19 mouse cellular contexts compared by ENCODE assay signal in genomic region chr13:12561729-12562128, GRCm38 (mm10). TPM values are rescaled to one million over a fixed set of nuclear protein-coding genes. Genes with fewer than 3 reads are reported as not detected.
DNase-seq lines count a peak whose midpoint lies in the region; ATAC-seq and TF ChIP-seq lines count a peak whose summit lies in the region.
"Had no signal": no experiment of that assay in that cellular context is flagged by ENCODE, and none has a peak within 500 bp of the region (broad histone marks: within the 10 kb centered on the region; RNA-seq: fewer than 3 reads in every experiment).

No protein-coding gene starts in this region.

- peaks cover 7% of the 10 kb centered on the region; the same call in 1 of the 2 replicates for H3K4me1 ChIP-seq in lung, adult 2 months (ENCODE audit: control insufficient read depth, insufficient read depth, low read length)

- TF ChIP-seq POLR2A in lung, adult 2 months (IDR thresholded peaks at IDR 0.05; ENCODE audit: borderline replicate concordance, extremely low read depth, low read depth, low read length) = no peak

- no peak for TF ChIP-seq CTCF in lung, adult 2 months (IDR thresholded peaks at IDR 0.05; ENCODE audit: insufficient read depth, low read length)

- ATAC-seq in neutrophil, adult 5-6 weeks (ENCODE audit: extremely low read depth, insufficient number of reproducible peaks, low FRiP score, poor library complexity, severe bottlenecking) = peak; percentile 65
- ATAC-seq: CD4-positive, CD25-positive, alpha-beta regulatory T cell, adult 4 months; forebrain, embryonic 16.5 days had no signal

- H3K4me3 ChIP-seq in lung, adult 2 months (replicated peaks; ENCODE audit: extremely low read depth, low read depth, low read length) = no peak overlapping the region
- H3K4me3 ChIP-seq: embryonic facial prominence, embryonic 13.5 days; forebrain, embryonic 12.5 days; heart, adult 2 months; heart, embryonic 12.5 days; hindbrain, embryonic 10.5 days had no signal

- 49% methylated on average over 2 of the region's 2 CpGs for WGBS in lung, adult 2 months

- peak; percentile 7 for DNase-seq in lung, postnatal 36 days
- no peak for DNase-seq in lung, adult 2 months
- peak; percentile 9 for DNase-seq in thymus, postnatal 0 days (ENCODE audit: low spot score)
- DNase-seq in thymus, postnatal 14 days = no peak
- DNase-seq in cerebellum, adult 11 months = no peak
- DNase-seq: adrenal gland, postnatal 10 days; cerebellum, adult 18-20 months; cerebellum, adult 9-11 months; cerebellum, postnatal 36 days; gastrocnemius, postnatal 10 days had no signal

RNA-seq across cellular contexts. Expression of gene Ero1lb, which starts 3.9 kb away (rescaled TPM):
- polyA plus RNA-seq in lung, adult 2 months (2012; rRNA removed) = 4.1 and 5.3 TPM in 2 replicates
- 9.5 and 9.7 TPM in 2 replicates for polyA plus RNA-seq in thymus, postnatal 0 days (2015; fragmentation: Nextera tagmentation; extraction: Ambion mirVana)
- 80.3 and 87.4 TPM in 2 replicates for total RNA-seq in neutrophil, adult 5-6 weeks (2017)

RNA-seq across cellular contexts. Expression of gene Edaradd, which starts 41.5 kb away (rescaled TPM):
- 0.28 and 0.53 TPM in 2 replicates for polyA plus RNA-seq in lung, adult 2 months (2012; rRNA removed)
- 16.0 and 19.8 TPM in 2 replicates for polyA plus RNA-seq in thymus, postnatal 0 days (2015; fragmentation: Nextera tagmentation; extraction: Ambion mirVana)
- 10.2 and 10.7 TPM in 2 replicates for total RNA-seq in neutrophil, adult 5-6 weeks (2017)
- total RNA-seq: MEL had no signal

Comparison
In these comparisons a context has a peak if more than half of its experiments do, and no peak if none do; other contexts are left out.
1. DNase-seq: peak in lung, postnatal 36 days (single experiment) and thymus, postnatal 0 days (single experiment); none in lung, adult 2 months (single experiment), thymus, postnatal 14 days (single experiment) and cerebellum, adult 11 months (single experiment).
2. RNA of gene Edaradd, which starts 41.5 kb away (polyA plus RNA-seq): 16.0 to 19.8 TPM in thymus, postnatal 0 days; 0.28 to 0.53 TPM in lung, adult 2 months; every median in the first group is over 10 times any median in the second.